Mouse (Mus musculus): Measurements from ENCODE around the gene Ybey. TPM values are rescaled to one million over a fixed set of nuclear protein-coding genes. Genes with fewer than 3 reads are reported as not detected.

Ybey gene
- 9.5 and 9.7 TPM in 2 replicates for polyA plus RNA-seq (2016; fragmentation: Nextera tagmentation; extraction: Ambion mirVana)

DNA sequence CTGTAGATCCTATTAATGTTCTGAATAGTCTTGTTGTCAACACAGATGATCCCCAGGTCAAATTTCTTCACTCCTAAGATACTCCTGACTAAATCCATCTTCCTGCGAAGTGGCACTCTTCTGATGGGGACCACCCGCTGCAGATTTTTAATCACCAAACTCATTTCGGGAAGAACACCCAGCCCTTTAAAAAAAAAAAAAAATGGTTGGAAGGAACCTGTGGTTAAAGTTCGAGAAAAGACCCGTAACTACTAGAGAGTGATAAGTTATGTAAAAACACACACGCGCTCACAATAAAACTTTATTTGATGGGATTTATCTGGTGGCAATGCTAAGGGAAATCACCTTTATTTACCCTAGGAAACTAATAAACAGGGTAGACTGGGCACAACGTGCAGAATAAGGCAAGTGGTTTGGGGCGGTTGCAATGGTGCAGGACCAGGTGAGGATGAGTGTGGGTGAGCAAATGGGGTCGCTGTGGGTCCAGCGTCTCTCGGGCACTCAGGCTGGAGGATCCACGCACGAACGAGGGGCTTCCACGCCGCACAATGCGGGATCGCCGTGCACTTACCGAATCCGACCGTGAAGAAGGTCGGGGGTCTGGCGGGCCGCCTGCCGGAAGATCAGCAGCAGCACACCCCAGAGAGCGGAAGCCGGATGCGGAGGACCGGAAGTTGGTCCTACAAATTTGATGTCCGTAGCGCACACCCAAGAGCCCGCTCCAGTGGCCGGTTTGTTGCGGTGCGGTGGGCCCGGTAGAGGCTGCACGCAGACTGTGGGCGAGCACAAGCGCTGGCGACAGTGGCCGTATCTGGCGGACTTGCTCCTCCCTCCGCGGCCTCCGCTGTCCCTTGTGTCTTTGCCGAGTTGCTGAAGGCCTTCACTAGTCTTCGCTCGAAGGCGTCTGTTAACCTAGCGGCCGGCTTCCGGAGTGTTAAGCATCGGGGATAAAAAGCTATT is at the start of gene Ybey, which contains the start of gene Mcm3ap:
Gene Ybey (minus strand): TSS at position 912 of the 960 bp plus-strand sequence.
Gene Mcm3ap (plus strand): TSS at position 725 of the 960 bp plus-strand sequence.
- H3K9me3 ChIP-seq: no peaks in the 10 kb centered on the region
- H3K9ac ChIP-seq (replicated peaks): peak within 1 kb of the TSS; percentile 86
- H3K4me2 ChIP-seq: peak within 1 kb of the TSS; percentile 68
- H3K4me1 ChIP-seq (replicated peaks): no peaks in the 10 kb centered on the region; the same call in 1 of the 2 replicates
- no peaks in the 10 kb centered on the region for H3K27me3 ChIP-seq
- peak; percentile 85 for ATAC-seq (ENCODE audit: insufficient number of reproducible peaks, insufficient read depth, low FRiP score, low TSS enrichment, low read depth)
- peak within 1 kb of the TSS; percentile 78 for H3K4me3 ChIP-seq (replicated peaks)
- peaks cover 41% of the 10 kb centered on the region for H3K36me3 ChIP-seq
- 2% methylated on average over 55 of the region's 55 CpGs for WGBS
- peak within 1 kb of the TSS; percentile 92 for H3K27ac ChIP-seq

DNA sequence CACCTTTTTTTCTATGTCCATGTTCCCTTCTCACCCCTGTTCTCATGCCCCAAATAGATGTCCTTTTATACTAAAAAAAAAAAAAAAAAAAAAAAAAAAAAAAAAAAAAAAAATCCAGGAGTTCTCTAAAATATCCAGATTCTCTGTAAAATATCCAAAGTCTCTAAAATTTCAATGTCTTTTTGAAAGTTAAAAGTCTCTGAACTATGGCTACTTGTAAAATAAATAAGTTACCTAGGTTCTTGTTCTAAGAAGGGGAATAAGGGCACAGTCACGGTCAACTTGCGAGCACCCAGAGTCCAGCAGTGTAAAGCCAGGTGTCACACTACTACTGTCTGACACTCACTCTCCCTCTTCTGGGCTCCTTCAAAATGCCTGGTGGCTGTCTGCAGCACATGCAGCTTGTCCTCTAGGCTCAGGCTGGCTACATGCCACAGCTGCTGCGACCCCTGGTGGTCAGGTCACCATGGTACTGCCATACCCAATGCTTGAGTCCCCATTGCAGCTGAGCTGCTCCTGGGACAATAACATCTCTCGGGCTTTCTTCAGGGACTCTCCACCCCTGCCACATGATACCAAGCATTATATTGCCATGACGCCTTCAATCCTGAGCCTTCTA is 44.2 kb upstream of the Ybey start:
- no peak overlapping the region for H3K4me3 ChIP-seq (replicated peaks)
- no peaks in the 10 kb centered on the region for H3K27me3 ChIP-seq
- no peak for ATAC-seq (ENCODE audit: insufficient number of reproducible peaks, insufficient read depth, low FRiP score, low TSS enrichment, low read depth)
- peaks cover 3% of the 10 kb centered on the region; the same call in 1 of the 2 replicates for H3K9me3 ChIP-seq
- no peak overlapping the region for H3K27ac ChIP-seq
- H3K4me1 ChIP-seq (replicated peaks): no peaks in the 10 kb centered on the region
- WGBS: 47% methylated on average over 5 of the region's 5 CpGs
- peaks cover 87% of the 10 kb centered on the region for H3K36me3 ChIP-seq
- no peak overlapping the region for H3K9ac ChIP-seq (replicated peaks)
- H3K4me2 ChIP-seq: no peak overlapping the region

DNA sequence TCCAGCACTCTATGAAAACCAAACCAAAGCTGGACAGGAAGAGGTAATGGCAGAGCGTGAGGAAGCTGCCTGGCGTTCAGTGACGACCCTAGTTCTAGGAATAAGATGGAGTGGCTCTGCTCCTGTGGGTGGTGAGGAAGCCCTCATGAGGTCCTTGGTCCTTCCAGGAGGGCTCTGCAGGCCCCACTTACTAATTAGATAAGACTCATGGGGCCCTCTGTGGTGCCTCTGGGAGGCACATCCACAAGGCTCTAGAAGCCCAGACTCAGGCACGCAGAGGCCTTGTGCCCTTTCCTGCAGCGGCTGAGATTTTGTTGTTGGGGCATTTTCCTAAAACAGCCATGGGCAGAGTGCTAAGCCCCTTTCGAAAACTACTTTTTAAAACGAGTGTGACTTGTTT is 37.0 kb upstream of the Ybey start:
- Histone ChIP-seq H3K4me2 (no peak overlapping the region), H3K27ac (no peak overlapping the region), H3K4me3 (replicated peaks) (no peak overlapping the region), H3K36me3 (peaks cover 94% of the 10 kb centered on the region), H3K27me3 (no peaks in the 10 kb centered on the region), H3K9me3 (no peaks in the 10 kb centered on the region), H3K4me1 (replicated peaks) (no peaks in the 10 kb centered on the region), H3K9ac (replicated peaks) (no peak overlapping the region)
- ATAC-seq (ENCODE audit: insufficient number of reproducible peaks, insufficient read depth, low FRiP score, low TSS enrichment, low read depth): no peak
- WGBS: 93% methylated on average over 7 of the region's 7 CpGs

DNA sequence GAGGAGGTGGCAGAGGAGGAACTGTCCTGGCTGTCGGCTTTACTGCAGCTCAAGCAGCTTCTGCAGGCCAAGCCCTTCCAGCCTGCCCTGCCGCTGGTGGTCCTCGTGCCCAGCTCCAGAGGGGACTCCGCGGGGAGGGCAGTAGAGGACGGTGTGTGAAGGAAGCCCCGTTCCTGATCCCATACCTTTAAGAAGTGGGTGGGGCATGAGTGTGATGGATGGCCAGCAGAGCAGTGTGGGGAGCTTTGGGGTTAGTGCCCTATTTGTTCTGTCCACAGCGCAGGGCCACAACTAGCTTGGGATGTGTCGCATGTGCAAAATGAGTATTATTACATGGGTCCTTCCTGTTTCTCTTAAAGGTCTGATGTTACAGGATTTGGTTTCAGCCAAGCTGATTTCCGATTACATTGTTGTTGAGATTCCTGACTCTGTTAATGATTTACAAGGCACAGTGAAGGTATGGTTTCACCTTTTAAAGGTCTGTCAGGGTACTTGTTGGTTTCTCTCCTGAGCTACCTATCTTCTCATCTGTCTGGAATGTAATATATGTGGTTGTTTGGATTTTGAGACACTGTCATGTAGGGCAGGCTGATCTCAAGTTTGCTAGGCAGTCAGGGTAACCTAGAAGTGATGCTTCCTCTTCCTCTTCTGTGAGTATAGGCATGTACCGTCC is 35.5 kb upstream of the Ybey start:
- 88% methylated on average over 11 of the region's 11 CpGs for WGBS
- Histone ChIP-seq H3K4me2 (no peak overlapping the region), H3K27ac (no peak overlapping the region), H3K4me1 (replicated peaks) (no peaks in the 10 kb centered on the region), H3K36me3 (peaks cover 94% of the 10 kb centered on the region), H3K9ac (replicated peaks) (no peak overlapping the region), H3K9me3 (no peaks in the 10 kb centered on the region), H3K4me3 (replicated peaks) (no peak overlapping the region), H3K27me3 (no peaks in the 10 kb centered on the region)
- ATAC-seq (ENCODE audit: insufficient number of reproducible peaks, insufficient read depth, low FRiP score, low TSS enrichment, low read depth): no peak

DNA sequence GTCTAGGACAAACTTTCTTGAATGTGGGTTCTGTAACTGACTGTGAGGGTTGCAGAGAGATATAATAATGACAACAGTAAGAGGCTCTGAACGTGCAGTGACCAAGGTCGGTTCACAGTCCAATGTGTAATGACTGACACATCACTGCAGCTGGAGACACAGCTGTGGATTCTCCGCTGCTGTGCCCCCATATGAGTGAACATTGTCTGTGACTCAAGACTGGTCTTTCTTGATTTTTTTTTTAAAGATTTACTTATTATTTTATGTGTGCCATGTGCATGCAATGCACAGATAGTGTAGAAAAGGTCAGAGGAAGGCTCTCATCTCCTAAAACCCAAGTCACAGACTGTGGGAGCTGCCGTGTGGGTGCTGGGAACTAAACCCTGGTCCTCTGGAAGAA is 28.6 kb upstream of the Ybey start:
- no peaks in the 10 kb centered on the region for H3K4me1 ChIP-seq (replicated peaks)
- no peak overlapping the region for H3K4me2 ChIP-seq
- no peak overlapping the region for H3K27ac ChIP-seq
- H3K9me3 ChIP-seq: no peaks in the 10 kb centered on the region
- no peak for ATAC-seq (ENCODE audit: insufficient number of reproducible peaks, insufficient read depth, low FRiP score, low TSS enrichment, low read depth)
- H3K9ac ChIP-seq (replicated peaks): no peak overlapping the region
- peaks cover 93% of the 10 kb centered on the region for H3K36me3 ChIP-seq
- no peak overlapping the region for H3K4me3 ChIP-seq (replicated peaks)
- H3K27me3 ChIP-seq: no peaks in the 10 kb centered on the region
- 96% methylated on average over 4 of the region's 4 CpGs for WGBS

DNA sequence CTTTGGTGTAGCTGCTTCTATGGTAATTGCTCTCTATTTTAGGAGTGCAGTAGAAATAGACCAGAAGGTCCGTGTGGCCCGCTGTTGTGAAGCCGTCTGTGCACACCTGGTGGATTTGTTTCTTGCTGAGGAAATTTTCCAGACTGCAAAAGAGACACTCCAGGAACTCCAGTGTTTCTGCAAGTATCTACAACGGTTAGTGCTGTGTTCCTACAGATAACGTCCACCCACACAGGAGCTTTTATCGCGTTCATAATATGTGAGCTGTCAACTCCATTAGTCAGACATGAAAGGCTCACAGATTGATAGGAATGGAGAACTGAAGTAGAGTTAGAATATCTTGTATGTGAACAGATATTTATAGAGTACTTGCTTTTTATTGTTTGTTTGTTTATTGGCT is 27.5 kb upstream of the Ybey start:
- no peak overlapping the region for H3K4me3 ChIP-seq (replicated peaks)
- H3K27ac ChIP-seq: no peak overlapping the region
- no peak for ATAC-seq (ENCODE audit: insufficient number of reproducible peaks, insufficient read depth, low FRiP score, low TSS enrichment, low read depth)
- H3K9me3 ChIP-seq: no peaks in the 10 kb centered on the region
- peaks cover 90% of the 10 kb centered on the region for H3K36me3 ChIP-seq
- no peaks in the 10 kb centered on the region for H3K27me3 ChIP-seq
- no peak overlapping the region for H3K4me2 ChIP-seq
- 94% methylated on average over 7 of the region's 7 CpGs for WGBS
- no peaks in the 10 kb centered on the region for H3K4me1 ChIP-seq (replicated peaks)
- no peak overlapping the region for H3K9ac ChIP-seq (replicated peaks)

DNA sequence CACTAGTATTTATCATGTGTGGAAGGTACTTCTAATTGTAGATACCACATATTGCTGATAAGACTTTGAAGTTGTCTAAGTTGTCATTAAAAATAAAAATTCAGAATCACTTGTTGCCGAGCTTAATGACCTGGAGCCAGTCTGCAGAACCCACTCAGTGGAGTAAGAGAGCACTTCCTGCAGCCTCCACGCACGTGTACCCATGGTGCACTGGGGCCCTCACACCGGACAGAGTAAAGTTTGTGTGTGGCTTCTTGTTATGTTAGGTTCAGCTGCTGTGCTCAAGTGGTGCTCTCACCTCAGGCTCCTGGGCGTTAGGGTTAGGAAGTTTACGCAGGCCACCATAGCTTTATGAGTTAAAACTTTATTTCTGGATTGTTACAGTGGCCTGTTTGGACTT is 26.6 kb upstream of the Ybey start:
- 0 out of 2 replicates have a peak overlapping the region, but pooled peaks have one; percentile 8 for H3K9ac ChIP-seq (replicated peaks)
- no peak overlapping the region for H3K4me2 ChIP-seq
- H3K4me3 ChIP-seq (replicated peaks): no peak overlapping the region
- 89% methylated on average over 6 of the region's 6 CpGs for WGBS
- H3K27ac ChIP-seq: no peak overlapping the region
- H3K27me3 ChIP-seq: no peaks in the 10 kb centered on the region
- ATAC-seq (ENCODE audit: insufficient number of reproducible peaks, insufficient read depth, low FRiP score, low TSS enrichment, low read depth): no peak
- no peaks in the 10 kb centered on the region for H3K4me1 ChIP-seq (replicated peaks)
- no peaks in the 10 kb centered on the region for H3K9me3 ChIP-seq
- peaks cover 91% of the 10 kb centered on the region for H3K36me3 ChIP-seq

DNA sequence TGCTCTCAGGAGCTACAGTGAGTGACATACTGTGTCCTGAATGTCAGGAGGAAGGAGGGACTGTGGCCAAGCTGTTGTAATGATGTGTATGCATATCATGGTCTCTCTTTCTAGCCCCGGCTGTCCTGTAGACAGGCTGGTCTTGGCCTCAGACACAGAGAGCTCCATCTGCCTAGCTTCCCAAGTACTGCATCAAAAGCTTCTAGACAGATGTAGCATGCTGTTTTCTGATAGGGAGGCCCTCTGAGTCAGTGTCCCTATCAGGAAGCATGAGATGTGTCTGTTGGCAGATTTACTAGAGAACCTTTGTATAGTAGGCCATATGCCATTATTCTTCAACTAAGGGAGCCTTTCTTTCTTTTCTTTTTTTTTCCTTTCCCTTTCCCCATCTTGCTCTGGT is 24.6 kb upstream of the Ybey start:
- Histone ChIP-seq H3K36me3 (peaks cover 91% of the 10 kb centered on the region), H3K4me3 (replicated peaks) (no peak overlapping the region), H3K4me1 (replicated peaks) (no peaks in the 10 kb centered on the region), H3K27me3 (no peaks in the 10 kb centered on the region), H3K27ac (no peak overlapping the region), H3K9me3 (no peaks in the 10 kb centered on the region), H3K9ac (replicated peaks) (no peak overlapping the region), H3K4me2 (no peak overlapping the region)
- 88% methylated on average over 1 of the region's 1 CpGs for WGBS
- no peak for ATAC-seq (ENCODE audit: insufficient number of reproducible peaks, insufficient read depth, low FRiP score, low TSS enrichment, low read depth)

DNA sequence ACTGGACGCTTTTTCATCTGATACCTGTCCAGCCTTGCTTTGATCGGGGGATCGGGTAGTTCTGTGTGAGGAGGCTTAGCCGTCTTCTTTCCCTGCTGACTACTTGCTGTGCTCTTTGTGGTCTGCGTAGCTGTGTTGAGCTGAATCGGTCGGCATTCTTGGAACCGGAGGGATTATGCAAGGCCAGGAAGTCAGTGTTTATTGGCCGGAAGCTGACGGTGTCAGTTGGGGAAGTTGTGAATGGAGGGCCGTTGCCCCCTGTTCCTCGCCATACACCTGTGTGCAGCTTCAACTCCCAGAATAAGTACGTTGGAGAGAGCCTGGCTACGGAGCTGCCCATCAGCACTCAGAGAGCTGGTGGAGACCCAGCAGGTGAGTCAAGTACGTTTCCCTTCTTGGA is 20.3 kb upstream of the Ybey start:
- no peak for ATAC-seq (ENCODE audit: insufficient number of reproducible peaks, insufficient read depth, low FRiP score, low TSS enrichment, low read depth)
- no peak overlapping the region for H3K27ac ChIP-seq
- 92% methylated on average over 15 of the region's 15 CpGs for WGBS
- peaks cover 96% of the 10 kb centered on the region for H3K36me3 ChIP-seq
- no peak overlapping the region for H3K4me3 ChIP-seq (replicated peaks)
- H3K4me2 ChIP-seq: no peak overlapping the region
- H3K4me1 ChIP-seq (replicated peaks): no peaks in the 10 kb centered on the region
- H3K9me3 ChIP-seq: no peaks in the 10 kb centered on the region
- H3K27me3 ChIP-seq: no peaks in the 10 kb centered on the region
- no peak overlapping the region for H3K9ac ChIP-seq (replicated peaks)

DNA sequence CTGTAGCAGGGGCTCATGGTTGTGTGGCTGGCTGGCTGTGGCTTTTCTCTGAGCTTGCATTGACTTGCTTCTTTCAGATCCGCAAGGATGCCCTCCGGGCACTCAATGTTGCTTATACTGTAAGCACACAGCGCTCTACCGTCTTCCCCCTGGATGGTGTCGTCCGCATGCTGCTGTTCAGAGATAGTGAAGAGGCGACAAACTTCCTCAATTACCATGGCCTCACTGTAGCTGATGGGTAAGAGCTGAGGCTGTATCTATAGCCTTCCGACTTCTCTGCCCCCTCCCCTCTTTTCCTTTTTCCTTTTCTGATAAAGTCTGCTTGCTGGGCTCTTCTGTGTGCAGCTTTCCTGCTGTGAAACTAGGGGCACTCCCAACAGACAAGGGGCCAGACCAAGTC is 19.4 kb upstream of the Ybey start:
- ATAC-seq (ENCODE audit: insufficient number of reproducible peaks, insufficient read depth, low FRiP score, low TSS enrichment, low read depth): no peak

DNA sequence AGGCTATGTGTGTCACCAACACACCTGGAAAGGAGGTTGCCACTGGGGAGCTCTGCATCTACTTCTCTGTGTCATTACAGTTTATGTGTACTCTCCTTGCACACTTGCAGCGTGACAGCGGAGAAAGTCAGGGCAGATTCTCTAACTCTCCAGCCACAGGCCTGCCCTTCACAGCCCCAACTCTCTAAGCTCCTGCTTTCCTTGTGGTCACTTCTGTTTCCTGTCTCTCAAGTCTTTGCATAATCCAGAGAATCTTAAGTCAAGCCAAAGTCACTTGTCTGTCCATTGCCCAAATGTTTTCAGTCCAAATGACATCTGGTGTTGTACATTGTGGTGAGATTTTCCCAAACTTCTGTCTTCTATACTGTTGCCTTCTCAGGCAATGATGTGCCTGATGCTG is 17.4 kb upstream of the Ybey start:
- Histone ChIP-seq H3K9ac (replicated peaks) (no peak overlapping the region), H3K27ac (no peak overlapping the region), H3K36me3 (peaks cover 99% of the 10 kb centered on the region), H3K27me3 (no peaks in the 10 kb centered on the region), H3K4me2 (no peak overlapping the region), H3K9me3 (no peaks in the 10 kb centered on the region), H3K4me3 (replicated peaks) (no peak overlapping the region), H3K4me1 (replicated peaks) (no peaks in the 10 kb centered on the region)
- 98% methylated on average over 2 of the region's 2 CpGs for WGBS
- ATAC-seq (ENCODE audit: insufficient number of reproducible peaks, insufficient read depth, low FRiP score, low TSS enrichment, low read depth): no peak

More for the DNA sequence above, 19.4 kb upstream of the Ybey start:
- no peaks in the 10 kb centered on the region for H3K4me1 ChIP-seq (replicated peaks)
- H3K27me3 ChIP-seq: no peaks in the 10 kb centered on the region
- no peaks in the 10 kb centered on the region for H3K9me3 ChIP-seq
- peaks cover 96% of the 10 kb centered on the region for H3K36me3 ChIP-seq
- H3K27ac ChIP-seq: no peak overlapping the region
- WGBS: 95% methylated on average over 8 of the region's 8 CpGs
- no peak overlapping the region for H3K9ac ChIP-seq (replicated peaks)
- no peak overlapping the region for H3K4me3 ChIP-seq (replicated peaks)
- H3K4me2 ChIP-seq: no peak overlapping the region

Measured in limb, embryonic 12.5 days (tissue).